Mouse (Mus musculus) brain, adult 10 weeks (tissue): ENCODE data around the gene Mapkapk5. TPM values are rescaled to one million over a fixed set of nuclear protein-coding genes. Genes with fewer than 3 reads are reported as not detected.

Experiments used
- polyA plus RNA-seq: library from polyadenylated mRNA; stranded (reverse); fragments of 350-450 nt; fragmentation: Illumina TruSeq; extraction: RNeasy Lipid Tissue Mini Kit (QIAGEN cat#74804); gene quantifications from one replicate; pipeline ENCODE4 v1.2.3, GENCODE M21; 2015; ENCODE audit warnings: low read depth, low replicate concordance

Mapkapk5 gene
- 69.5 TPM for polyA plus RNA-seq

GRCm38 (mm10) chr5:121545793-121546529 is at the start of gene Mapkapk5:
TSS of gene Mapkapk5 (minus strand) at chr5:121545905.

DNA sequence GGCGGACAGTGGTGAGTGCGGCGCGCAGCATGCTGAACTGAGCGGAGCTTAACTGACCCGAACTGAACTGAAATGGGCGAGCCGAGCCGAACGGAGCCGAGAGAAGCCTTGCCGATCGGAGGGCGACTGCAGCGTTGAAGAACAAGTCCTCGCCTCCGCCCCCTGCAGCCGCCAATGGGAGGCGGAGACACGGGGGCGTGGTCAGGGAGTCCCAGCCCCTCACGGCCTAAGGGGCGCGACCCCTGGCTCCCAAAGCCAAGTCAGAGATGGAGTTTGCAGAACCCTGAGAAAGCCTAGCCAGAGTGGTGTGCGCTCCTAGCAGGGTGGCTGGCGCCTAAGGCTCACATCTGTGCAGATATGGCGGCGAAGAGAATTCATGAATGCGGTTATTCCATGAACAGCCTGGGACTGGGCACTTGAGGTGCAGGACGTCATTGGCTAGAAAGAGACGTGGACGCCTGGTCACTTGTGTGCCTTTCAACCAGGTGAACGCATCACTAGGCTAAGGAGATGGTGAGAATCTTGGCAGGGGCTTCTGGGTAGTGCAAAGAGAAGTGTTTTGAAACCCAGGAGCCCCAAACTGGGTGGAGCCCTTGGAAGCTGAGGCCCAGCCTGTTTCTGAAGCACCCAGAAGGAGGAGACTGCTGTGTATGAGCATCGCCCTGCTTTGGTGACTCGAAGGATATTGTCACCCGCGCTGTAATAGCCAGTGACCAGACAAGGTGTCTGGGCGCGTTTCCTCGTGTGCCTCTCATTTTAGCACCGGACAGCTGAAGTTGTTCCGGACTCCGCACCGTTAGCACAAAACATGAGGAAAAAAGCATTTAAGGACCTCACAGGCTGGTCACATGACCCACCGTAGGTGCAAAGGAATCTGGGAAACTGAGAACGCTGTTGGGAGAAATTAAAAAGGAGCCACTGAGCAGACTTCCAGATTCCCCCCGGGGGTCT is 48.0 kb upstream of the Mapkapk5 start, which contains the start of gene Aldh2:
Gene Aldh2, minus strand, starts transcription at position 374 of the 951 bp plus-strand sequence.

DNA sequence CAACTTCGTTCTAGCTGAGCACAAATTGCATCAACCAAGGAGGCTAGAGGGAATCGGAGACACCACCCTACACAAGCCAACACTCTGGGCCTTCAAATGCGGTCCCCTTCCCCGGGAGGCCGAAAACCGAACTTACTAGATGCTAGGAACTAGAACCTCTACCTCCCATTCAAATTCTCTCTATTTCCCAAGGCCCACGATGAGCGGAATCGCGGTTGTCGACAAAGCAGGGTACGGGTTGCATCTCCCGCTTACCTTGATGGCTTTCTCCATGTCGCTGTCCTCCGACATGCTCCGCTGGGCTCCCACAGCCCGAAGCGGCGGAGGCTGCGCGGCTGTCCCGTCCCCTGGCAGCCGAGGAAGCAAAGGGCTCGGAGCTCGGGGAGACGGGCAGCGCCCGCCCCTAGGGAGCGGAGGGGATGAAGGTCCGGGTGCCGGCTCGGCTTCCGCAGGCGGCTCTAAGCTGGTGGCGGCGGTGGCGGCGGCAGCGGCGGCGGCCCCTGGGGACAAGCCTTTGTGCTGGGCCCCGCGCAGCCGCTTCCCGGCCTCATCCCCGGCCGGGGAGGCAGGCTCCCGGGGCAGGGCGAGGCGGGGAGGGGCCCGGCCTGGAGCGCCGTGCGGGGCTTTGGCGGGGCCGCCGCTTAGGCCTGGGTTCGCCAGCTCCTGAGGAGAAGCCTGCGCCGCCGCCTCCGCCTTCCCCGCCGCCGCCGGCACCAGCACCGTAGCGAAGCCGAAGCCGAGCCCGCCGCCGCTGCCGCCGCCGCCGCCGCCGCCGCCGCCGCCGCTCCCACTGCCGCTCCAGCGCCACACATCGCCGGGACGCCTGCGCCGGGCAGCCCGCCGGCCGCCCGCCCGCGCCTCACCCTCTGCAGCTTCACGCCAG is 554 bp downstream of the Mapkapk5 start, which contains the start of the genes Adam1a and Gm42878:
Gene Adam1a, minus strand, starts transcription at position 573 of the 883 bp plus-strand sequence.
Gene Gm42878, minus strand, starts transcription at position 573 of the 883 bp plus-strand sequence.

GRCm38 (mm10) chr5:121503231-121503630 is 42.5 kb downstream of the Mapkapk5 start, which contains the start of gene Adam1b:
TSS of gene Adam1b (minus strand) at chr5:121503435.

Other genes with a start within 250 kb of the Mapkapk5 start
- gene Trafd1, start 160.3 kb downstream of the Mapkapk5 start, polyA plus RNA-seq = 59.1 TPM
- gene Naa25, start 148.0 kb downstream of the Mapkapk5 start, polyA plus RNA-seq = 27.3 TPM
- 3.8 TPM for gene Tmem116, start 94.0 kb downstream of the Mapkapk5 start, polyA plus RNA-seq
- gene Erp29, start 93.4 kb downstream of the Mapkapk5 start, polyA plus RNA-seq = 194 TPM
- not detected for gene Adam1b, start 42.5 kb downstream of the Mapkapk5 start, polyA plus RNA-seq
- 10.9 TPM for gene Adam1a, start 423 bp downstream of the Mapkapk5 start, polyA plus RNA-seq
- not detected for gene Gm42878, start 423 bp downstream of the Mapkapk5 start, polyA plus RNA-seq
- gene Aldh2, start 47.9 kb upstream of the Mapkapk5 start, polyA plus RNA-seq = 147 TPM
- 3.1 TPM for gene Acad12, start 73.0 kb upstream of the Mapkapk5 start, polyA plus RNA-seq
- gene Acad10, start 114.6 kb upstream of the Mapkapk5 start, polyA plus RNA-seq = 2.1 TPM
- gene Brap, start 114.7 kb upstream of the Mapkapk5 start, polyA plus RNA-seq = 54.5 TPM
- 130 TPM for gene Atxn2, start 165.4 kb upstream of the Mapkapk5 start, polyA plus RNA-seq